Mouse (Mus musculus) gastrocnemius, adult 8-10 months (tissue): ENCODE data around the gene Tunar. TPM values are rescaled to one million over a fixed set of nuclear protein-coding genes. Genes with fewer than 3 reads are reported as not detected.

Source experiments
- DNase-seq, 2 experiments: peaks; one replicate each; pipeline ENCODE4 v3.0.0; 2022; ENCODE audit warnings: low spot score in 2 of 2
- total RNA-seq, 4 experiments: library from RNA; stranded (reverse); gene quantifications; 2 replicates each; pipeline ENCODE4 v1.2.4; 2022

Gene Tunar
- total RNA-seq, 4 experiments from 2014 or later: not detected

GRCm38 (mm10) chr12:105398172-105398571 lies 64.5 kb downstream of the Tunar start:
- no peak for DNase-seq

GRCm38 (mm10) chr12:105403742-105404141 lies 70.1 kb downstream of the Tunar start:
- DNase-seq: no peak

GRCm38 (mm10) chr12:105406008-105406407 lies 72.3 kb downstream of the Tunar start:
- no peak for DNase-seq

- DNase-seq: no peak
These were observed 80.2 kb downstream of the Tunar start for GRCm38 (mm10) chr12:105413909-105414308.

GRCm38 (mm10) chr12:105420476-105420875 lies 86.8 kb downstream of the Tunar start:
- no peak for DNase-seq

GRCm38 (mm10) chr12:105426541-105426940 lies 92.9 kb downstream of the Tunar start:
- DNase-seq: no peak

GRCm38 (mm10) chr12:105427039-105427757 lies 93.5 kb downstream of the Tunar start:
- peak; percentile 16 to 24 for DNase-seq

GRCm38 (mm10) chr12:105431872-105432271 lies 98.2 kb downstream of the Tunar start:
- no peak for DNase-seq

- DNase-seq: no peak
These were observed 99.1 kb downstream of the Tunar start for GRCm38 (mm10) chr12:105432807-105433206.

Other genes with a start within 250 kb of the Tunar start
- gene Tcl1b2, start 187.9 kb upstream of the Tunar start, total RNA-seq: not detected
- gene Tcl1b1, start 174.2 kb upstream of the Tunar start, total RNA-seq: not detected
- not detected for gene Tcl1b5, start 157.5 kb upstream of the Tunar start, total RNA-seq
- not detected for gene Tcl1b3, start 142.8 kb upstream of the Tunar start, total RNA-seq
- gene Tcl1b4, start 131.9 kb upstream of the Tunar start, total RNA-seq: not detected
- gene Tcl1, start 111.1 kb upstream of the Tunar start, total RNA-seq: not detected
- under 1 TPM; 0.10 to 0.18 (median 0.15) TPM for gene D430019H16Rik, start 120.0 kb downstream of the Tunar start, total RNA-seq
- gene Bdkrb2, start 229.4 kb downstream of the Tunar start, total RNA-seq: under 1 TPM; 0.27 to 0.35 (median 0.33) TPM